Mouse (Mus musculus): ENCODE results near the gene Tspan17. TPM values are rescaled to one million over a fixed set of nuclear protein-coding genes. Genes with fewer than 3 reads are reported as not detected.
"Not testable (repeated sequence)": the region's sequence is repeated elsewhere in the genome, so short reads cannot be mapped to it uniquely, and the experiment has no call there.

Gene Tspan17
- total RNA-seq, 4 experiments from 2014 or later, result 74.5 to 85.8 (median 79.0) TPM

DNA sequence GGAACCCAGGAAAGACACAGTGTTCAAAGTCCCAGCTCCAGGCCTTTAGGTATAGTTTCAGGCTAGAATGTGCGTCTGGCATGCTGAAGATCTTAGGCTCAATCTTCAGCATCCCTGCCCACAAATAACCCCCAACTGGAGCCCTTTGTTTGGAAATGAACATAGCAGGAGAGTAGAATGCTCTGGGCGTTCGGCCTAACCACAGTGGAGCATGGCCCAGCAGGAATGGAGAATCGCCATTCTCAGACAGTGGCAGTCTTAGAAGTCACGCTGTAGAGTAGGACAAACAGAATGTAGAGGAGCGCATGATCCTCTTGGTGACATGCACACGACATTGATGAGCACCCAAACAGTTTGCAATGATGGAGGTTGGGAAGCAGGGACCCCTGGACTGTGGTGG, 28.3 kb upstream of the Tspan17 start:
- no peak for DNase-seq (ENCODE audit: low spot score in 2 of 2)

GRCm38 (mm10) chr13:54765281-54766191, 23.6 kb upstream of the Tspan17 start:
- DNase-seq (ENCODE audit: low spot score in 2 of 2), result peak in 1 of 2 experiments; percentile 40

DNA sequence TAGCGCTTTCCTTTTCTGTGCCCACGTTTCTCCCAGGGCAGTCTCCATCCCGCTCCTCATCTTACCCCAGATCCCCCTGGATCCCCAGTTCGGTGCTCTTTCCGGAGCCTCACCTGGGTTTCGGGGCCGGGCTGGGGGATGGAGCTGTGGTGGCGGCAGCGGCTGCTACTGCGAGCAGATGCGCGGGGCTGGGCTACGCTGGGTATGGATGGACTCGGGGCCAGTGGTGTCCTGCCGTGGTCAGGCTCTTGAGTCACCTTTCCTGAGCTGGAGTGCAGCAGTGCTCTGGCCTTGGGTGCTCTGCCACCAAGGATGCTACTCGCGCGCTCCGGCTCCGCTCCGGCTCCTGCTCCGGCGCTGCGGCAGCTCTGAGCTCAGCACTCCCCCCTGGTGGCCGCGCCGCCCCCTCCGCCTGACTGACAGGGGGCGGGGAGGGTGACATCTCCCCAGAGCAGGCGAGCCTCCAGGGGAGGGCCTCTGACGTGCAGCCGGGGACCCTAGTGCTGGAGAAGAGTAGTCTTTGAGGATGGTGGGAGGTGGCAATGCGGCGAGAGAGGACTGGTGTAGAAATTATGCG, 22.9 kb upstream of the Tspan17 start, which contains the start of gene Sncb:
Gene Sncb (minus strand): TSS at position 404 of the 577 bp plus-strand sequence.
- DNase-seq (ENCODE audit: low spot score in 2 of 2), result peak; percentile 68 to 77

- DNase-seq (ENCODE audit: low spot score in 2 of 2), result no peak
Observed at GRCm38 (mm10) chr13:54767012-54767411, 22.2 kb upstream of the Tspan17 start.

DNA sequence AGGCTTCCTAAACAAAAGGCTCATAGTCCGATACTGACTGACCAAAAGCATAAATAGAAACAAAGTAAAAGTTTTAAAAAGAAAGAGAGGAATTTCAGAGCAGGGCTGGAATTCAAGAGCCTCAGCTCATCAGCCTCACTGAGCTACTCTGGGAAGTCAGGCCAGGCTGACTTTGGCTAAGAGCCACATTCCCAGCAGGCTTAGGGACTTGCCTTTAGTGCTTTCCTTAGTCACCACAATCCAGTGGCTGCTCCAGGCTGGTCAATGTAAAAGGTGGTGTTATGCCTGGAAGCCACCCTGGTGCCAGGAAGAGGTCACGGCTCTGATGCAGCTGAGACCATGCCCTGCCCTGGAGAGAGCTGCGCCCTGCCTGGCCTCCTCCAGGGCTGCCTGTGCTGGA, 8.6 kb upstream of the Tspan17 start:
- DNase-seq (ENCODE audit: low spot score in 2 of 2), result peak in 1 of 2 experiments; percentile 9

- DNase-seq (ENCODE audit: low spot score in 2 of 2), result peak in 1 of 2 experiments; percentile 70
Observed at GRCm38 (mm10) chr13:54781086-54781485, 8.1 kb upstream of the Tspan17 start.

GRCm38 (mm10) chr13:54783235-54783634, 5.9 kb upstream of the Tspan17 start:
- no peak for DNase-seq (ENCODE audit: low spot score in 2 of 2)

- DNase-seq (ENCODE audit: low spot score in 2 of 2), result no peak
Observed at GRCm38 (mm10) chr13:54783698-54784097, 5.5 kb upstream of the Tspan17 start, which contains the start of gene Eif4e1b. TSS of gene Eif4e1b (plus strand) at chr13:54783998.

DNA sequence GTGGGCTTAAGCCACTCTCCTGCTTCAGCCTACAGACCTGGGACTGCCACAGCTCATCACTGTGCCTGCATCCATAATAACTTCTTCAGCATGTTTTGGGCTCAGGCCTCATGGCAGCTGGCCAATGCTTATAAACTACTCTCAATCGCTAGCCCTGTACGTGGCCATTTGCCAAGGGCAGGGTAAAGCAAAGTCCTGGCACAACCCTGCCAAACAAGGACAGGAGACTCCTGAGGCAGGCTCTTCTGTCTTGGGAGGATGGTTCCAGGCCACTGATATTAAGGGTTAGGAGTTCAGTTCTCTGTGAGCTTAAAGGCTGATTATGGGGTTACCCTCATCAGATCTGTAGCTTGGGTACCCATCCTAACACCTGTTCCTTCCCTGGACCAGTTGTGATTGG, 1.6 kb upstream of the Tspan17 start:
- DNase-seq (ENCODE audit: low spot score in 2 of 2), result not testable (repeated sequence)

GRCm38 (mm10) chr13:54789561-54790397, 602 bp downstream of the Tspan17 start:
- DNase-seq (ENCODE audit: low spot score in 2 of 2), result peak in 1 of 2 experiments; percentile 62

DNA sequence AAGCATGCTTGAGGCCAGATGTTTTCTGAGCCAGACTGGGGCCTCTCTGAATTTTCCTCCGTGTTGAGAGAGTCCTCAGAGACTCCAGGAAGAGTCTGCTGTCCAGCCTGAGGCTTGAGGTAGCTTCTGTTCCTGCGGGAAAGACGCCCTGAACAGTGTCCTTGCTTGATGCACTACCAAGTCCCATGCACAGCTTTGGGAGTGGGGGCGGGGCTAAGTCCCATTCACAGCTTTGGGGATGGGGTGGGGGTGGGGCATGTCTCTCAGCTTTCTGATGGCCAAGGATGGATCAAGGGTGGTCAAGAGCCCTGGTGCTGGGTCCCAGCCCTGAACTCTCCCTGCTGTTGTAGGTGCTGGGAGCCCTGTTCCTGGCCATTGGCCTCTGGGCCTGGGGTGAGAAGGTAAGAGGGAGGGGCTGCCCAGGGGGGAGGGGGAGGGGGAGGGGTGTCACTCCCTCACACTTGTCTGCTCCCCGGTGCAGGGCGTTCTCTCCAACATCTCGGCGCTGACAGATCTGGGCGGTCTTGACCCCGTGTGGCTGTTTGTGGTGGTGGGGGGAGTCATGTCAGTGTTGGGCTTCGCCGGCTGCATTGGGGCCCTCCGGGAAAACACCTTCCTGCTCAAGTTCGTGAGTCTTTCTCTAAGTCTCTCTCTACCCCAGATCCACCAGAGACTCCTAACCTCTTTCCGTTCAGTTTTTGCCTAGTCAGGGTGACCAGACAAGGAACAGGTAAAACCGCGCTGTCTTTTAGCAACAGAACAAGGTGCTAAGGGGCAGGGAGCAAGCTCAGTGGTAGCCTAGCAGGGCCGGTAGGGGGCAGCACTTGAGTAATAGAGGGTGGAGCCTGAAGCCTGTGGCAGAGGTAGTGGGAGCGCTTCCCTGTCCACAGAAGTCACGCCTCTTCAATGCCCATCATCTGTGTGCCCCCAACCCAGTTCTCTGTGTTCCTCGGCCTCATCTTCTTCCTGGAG, 3.4 kb downstream of the Tspan17 start:
- no peak for DNase-seq (ENCODE audit: low spot score in 2 of 2)

DNA sequence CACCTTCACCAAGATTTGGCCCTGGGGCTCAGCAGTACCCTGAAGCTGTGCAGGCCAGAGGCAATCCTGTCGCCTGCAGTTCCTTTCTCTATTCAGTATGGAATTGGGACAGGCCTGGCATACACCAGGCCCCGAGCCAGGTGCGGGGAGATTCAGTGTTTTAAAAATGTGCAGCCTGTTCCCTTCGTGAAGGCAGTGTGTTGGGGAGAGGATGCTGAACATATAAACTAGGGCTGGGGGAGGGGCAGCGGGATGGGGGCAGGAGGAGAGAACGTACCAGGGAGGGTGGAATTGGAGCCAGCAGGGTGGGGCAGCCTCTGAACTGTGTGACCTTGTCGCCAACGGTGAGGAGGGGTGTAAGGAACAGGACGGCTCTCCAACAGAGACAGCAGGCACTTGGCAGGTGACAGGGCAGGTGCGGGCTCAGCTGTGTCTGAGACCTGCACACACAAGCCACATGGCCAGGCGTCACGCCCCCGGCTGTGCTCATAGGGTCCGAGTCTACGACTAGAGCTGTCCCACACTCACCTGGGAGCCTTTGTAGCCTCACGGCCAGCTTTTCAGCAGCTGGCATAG, 4.9 kb downstream of the Tspan17 start:
- DNase-seq (ENCODE audit: low spot score in 2 of 2), result peak in 1 of 2 experiments; percentile 73

DNA sequence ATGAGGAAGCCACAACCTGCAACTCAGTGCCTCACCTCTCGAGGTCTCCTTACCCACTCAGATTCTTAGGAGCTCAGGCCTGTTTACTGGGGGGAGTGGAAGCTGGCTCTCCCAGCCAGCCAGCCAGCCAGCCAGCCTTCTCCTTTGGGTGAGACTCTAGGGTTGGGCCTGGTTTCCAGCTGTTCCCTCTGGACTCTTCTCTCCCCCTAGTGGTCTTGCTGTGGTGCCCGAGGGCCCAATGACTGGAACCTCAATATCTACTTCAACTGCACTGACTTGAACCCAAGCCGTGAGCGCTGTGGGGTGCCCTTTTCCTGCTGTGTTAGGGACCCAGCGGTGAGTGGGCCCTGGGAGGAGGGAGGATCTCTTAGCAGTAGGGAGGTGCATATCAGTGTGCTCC, 5.7 kb downstream of the Tspan17 start:
- no peak for DNase-seq (ENCODE audit: low spot score in 2 of 2)

DNA sequence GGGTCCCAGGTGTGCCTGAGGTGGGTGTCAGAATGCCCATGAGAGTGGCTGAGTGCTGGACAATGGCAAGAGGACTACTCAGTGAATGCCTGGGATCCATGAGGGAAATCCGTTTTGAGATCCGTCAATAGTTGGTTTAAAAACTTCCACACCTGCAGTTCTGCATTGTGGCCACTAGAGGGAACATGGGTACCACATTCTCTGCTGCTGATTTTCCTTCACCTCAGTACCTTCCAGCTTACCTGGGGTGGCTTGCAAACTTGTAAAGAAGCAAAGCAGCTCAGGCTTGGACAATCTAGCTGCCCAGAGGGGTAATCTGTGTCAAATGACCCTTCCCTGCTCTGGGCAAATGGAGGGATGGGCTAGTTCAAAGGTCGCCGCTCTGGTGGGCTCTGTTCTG, 8.2 kb downstream of the Tspan17 start:
- no peak for DNase-seq (ENCODE audit: low spot score in 2 of 2)

GRCm38 (mm10) chr13:54797861-54798643, 8.9 kb downstream of the Tspan17 start:
- peak in 1 of 2 experiments; percentile 67 for DNase-seq (ENCODE audit: low spot score in 2 of 2)

GRCm38 (mm10) chr13:54798740-54799139, 9.6 kb downstream of the Tspan17 start:
- peak in 1 of 2 experiments; percentile 88 for DNase-seq (ENCODE audit: low spot score in 2 of 2)

GRCm38 (mm10) chr13:54799701-54800100, 10.5 kb downstream of the Tspan17 start:
- DNase-seq (ENCODE audit: low spot score in 2 of 2), result peak; percentile 53 to 74

- no peak for DNase-seq (ENCODE audit: low spot score in 2 of 2)
Observed at GRCm38 (mm10) chr13:54800206-54800605, 11.0 kb downstream of the Tspan17 start.

GRCm38 (mm10) chr13:54803010-54803409, 13.8 kb downstream of the Tspan17 start:
- no peak for DNase-seq (ENCODE audit: low spot score in 2 of 2)
